Mouse (Mus musculus) kidney, adult 2 months (tissue): ENCODE data around the gene Antxr1. TPM values are rescaled to one million over a fixed set of nuclear protein-coding genes. Genes with fewer than 3 reads are reported as not detected.

ENCODE experiments used
- DNase-seq: peaks from one replicate; pipeline ENCODE4 v3.0.0; 2021
- H3K27ac ChIP-seq: fragments of 200-500 bp; 2 replicates; pipeline ENCODE4 v1.5.1; 2012; ENCODE audit warnings: low read depth, low read length, control low read depth, inconsistent platforms; ENCODE audit not compliant: insufficient read depth
- H3K27me3 ChIP-seq: fragments of 200-500 bp; replicated peaks from 2 replicates; pipeline ENCODE4 v1.6.1; 2012; ENCODE audit warnings: mild to moderate bottlenecking, moderate library complexity, low read length, inconsistent platforms; ENCODE audit not compliant: control insufficient read depth, insufficient read depth
- H3K36me3 ChIP-seq: fragments of 200-500 bp; 2 replicates; pipeline ENCODE4 v1.6.1; 2012; ENCODE audit warnings: mild to moderate bottlenecking, moderate library complexity, low read length, inconsistent platforms; ENCODE audit not compliant: control insufficient read depth, insufficient read depth
- H3K4me1 ChIP-seq: fragments of 200-500 bp; 2 replicates; pipeline ENCODE4 v1.6.1; 2011; ENCODE audit warnings: low read length; ENCODE audit not compliant: control insufficient read depth, insufficient read depth
- H3K4me3 ChIP-seq: fragments of 200-500 bp; 2 replicates; pipeline ENCODE4 v1.5.1; 2011; ENCODE audit warnings: mild to moderate bottlenecking, low read depth, low read length, control low read depth; ENCODE audit not compliant: insufficient read depth
- CTCF ChIP-seq: fragments of 200-500 bp; conservative IDR thresholded peaks from 2 replicates; pipeline ENCODE4 v1.5.1; 2011; ENCODE audit warnings: low read depth, mild to moderate bottlenecking, control low read depth, low read length, moderate library complexity, mixed read lengths; ENCODE audit not compliant: insufficient read depth, insufficient read length
- POLR2A ChIP-seq: fragments of 200-500 bp; IDR thresholded peaks from one replicate; pipeline ENCODE4 v1.6.1; 2011; ENCODE audit warnings: low read depth, low read length, control low read depth
- WGBS: fragments of 180-500 bp; shearing (Covaris S2); methylation state at CpG from one replicate; pipeline ENCODE4 v1.1.7; 2018; 5-methylcytosine and 5-hydroxymethylcytosine counted together
- polyA plus RNA-seq: library from polyadenylated mRNA; depleted of rRNA; stranded (reverse); fragments of >200 nt; gene quantifications from 2 replicates; pipeline ENCODE4 v1.2.3, GENCODE M21; 2012

The Antxr1 gene
- polyA plus RNA-seq, 1 experiment: 2.0 TPM

DNA sequence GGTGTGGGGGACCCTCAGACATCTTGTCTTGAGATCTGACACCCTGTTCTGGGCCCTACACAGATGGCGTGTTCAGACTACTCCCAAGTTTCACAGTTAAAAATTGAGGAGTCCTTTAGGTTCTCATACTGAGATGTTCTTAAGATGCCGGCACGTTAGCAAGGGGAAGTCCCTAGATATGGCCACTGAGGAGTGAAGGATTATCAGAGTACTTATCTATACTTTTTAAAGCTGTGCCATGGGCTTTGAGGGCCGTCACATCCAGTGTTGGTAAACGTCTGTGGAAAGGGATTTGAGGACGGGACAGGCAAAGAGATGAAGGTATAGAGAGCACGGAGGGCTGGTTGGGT, 182.4 kb downstream of the Antxr1 start:
- no peaks in the 10 kb centered on the region for H3K36me3 ChIP-seq
- 89% methylated on average over 7 of the region's 7 CpGs for WGBS
- H3K4me1 ChIP-seq: no peaks in the 10 kb centered on the region
- TF ChIP-seq POLR2A (no peak), CTCF (no peak)
- no peaks in the 10 kb centered on the region for H3K27me3 ChIP-seq
- DNase-seq: no peak
- H3K27ac ChIP-seq: no peak overlapping the region
- no peak overlapping the region for H3K4me3 ChIP-seq

DNA sequence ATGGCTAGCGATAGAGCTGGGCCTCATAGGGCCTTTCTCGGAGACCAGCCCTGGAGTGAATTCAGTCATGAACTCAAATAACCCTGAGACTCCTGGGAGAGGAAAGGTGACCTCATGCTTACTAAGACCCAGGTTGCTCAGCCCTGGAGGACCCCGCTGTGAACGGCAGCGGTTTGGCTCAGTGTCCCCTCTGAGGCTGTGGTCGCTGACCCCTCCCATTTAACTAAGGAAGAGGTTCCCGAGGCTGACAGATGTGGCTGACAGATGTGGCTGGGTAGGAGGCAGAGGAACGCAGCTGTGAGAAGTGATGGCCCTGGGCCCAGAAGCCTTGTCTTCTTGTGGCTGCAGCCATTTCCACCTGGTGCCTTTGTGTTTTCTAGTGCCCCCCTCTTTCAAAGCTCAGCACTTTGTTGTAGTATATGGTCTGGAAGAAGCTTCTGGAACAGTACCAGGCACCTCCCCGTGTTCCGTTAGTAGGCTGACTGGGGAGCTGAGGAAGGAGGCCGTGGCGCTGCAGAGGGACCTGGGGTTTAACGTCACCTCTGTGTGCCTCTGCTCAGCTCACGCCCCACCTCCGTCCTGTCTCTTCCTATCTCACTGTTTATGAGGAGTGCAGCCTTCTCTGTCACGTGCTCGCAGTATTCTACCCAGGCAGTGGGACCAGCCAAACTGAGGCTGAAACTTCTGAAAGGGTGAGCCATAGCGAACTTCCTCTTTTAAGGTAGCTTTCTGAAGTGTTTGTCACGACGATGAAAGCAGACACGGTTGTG, 183.0 kb downstream of the Antxr1 start:
- 72% methylated on average over 21 of the region's 21 CpGs for WGBS
- TF ChIP-seq CTCF (no peak), POLR2A (no peak)
- no peak overlapping the region for H3K4me3 ChIP-seq
- H3K36me3 ChIP-seq: no peaks in the 10 kb centered on the region
- no peak for DNase-seq
- H3K27ac ChIP-seq: no peak overlapping the region
- H3K27me3 ChIP-seq: no peaks in the 10 kb centered on the region
- H3K4me1 ChIP-seq: no peaks in the 10 kb centered on the region

DNA sequence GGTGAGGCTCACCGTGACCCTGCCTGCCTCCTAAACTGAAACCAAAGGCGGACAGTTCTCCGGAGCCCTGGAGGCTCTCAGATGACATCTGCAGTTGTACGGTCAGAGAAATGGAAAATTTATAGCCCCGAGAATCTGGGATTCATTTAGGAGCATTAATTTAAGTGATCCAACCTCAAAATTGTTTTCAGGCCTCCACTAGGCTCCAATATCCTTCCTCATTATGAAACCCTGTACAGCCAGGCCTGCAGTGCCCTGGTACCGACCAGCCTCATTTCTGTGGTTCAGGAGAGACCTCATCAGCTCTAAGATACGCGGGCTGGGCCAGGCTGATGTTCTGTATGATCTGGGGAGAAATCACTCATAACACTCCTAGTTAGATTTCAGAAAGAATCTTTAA, 184.2 kb downstream of the Antxr1 start:
- no peak overlapping the region for H3K4me3 ChIP-seq
- TF ChIP-seq POLR2A: no peak
- TF ChIP-seq CTCF: no peak
- H3K4me1 ChIP-seq: no peaks in the 10 kb centered on the region
- no peak overlapping the region for H3K27ac ChIP-seq
- DNase-seq: no peak
- no peaks in the 10 kb centered on the region for H3K27me3 ChIP-seq
- no peaks in the 10 kb centered on the region for H3K36me3 ChIP-seq
- WGBS: 92% methylated on average over 8 of the region's 8 CpGs

DNA sequence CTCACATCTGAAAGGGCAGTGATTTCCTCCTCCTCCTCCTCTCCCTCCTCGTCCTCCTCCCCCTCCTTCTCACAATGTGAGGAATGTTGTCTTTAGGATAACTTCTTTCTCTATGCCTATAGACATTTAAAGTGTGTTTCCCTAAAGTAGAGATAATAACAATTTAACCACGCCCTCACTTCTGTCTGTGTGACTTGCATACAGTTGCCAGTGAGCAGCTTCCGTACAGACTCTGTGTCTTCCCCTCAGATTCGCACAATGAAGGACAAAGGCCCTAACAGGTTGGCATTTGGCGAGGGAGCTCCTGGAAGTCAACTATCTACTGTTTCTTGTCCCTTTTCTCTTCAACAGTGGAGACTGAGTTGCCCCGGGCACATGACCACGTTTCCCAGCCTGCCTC, 185.2 kb downstream of the Antxr1 start:
- 89% methylated on average over 7 of the region's 7 CpGs for WGBS
- H3K27ac ChIP-seq: no peak overlapping the region
- H3K36me3 ChIP-seq: no peaks in the 10 kb centered on the region
- H3K4me3 ChIP-seq: no peak overlapping the region
- H3K4me1 ChIP-seq: no peaks in the 10 kb centered on the region
- DNase-seq: no peak
- no peaks in the 10 kb centered on the region for H3K27me3 ChIP-seq
- no peak for TF ChIP-seq CTCF
- TF ChIP-seq POLR2A: no peak

DNA sequence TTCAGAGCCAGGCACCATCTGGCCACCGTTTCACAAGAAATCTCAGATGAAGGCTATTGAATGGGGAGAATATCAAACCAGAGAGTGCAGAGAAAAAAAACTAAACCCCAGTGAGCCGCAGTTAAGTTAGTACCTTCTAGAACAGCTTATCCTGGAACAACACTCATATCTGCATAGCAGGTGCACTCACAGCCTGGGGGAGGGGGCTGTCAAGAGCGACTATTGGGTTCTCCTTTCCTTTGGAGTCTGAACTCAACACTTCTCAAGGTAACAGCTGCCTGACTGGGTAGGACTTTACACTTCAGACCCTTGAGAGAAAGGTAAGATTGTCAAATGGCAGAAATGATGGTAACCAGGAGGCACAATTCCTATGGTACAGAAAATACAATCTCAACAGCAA, 187.7 kb downstream of the Antxr1 start:
- Histone ChIP-seq H3K4me1 (no peaks in the 10 kb centered on the region), H3K27me3 (no peaks in the 10 kb centered on the region), H3K36me3 (no peaks in the 10 kb centered on the region), H3K27ac (no peak overlapping the region), H3K4me3 (no peak overlapping the region)
- TF ChIP-seq CTCF (no peak), POLR2A (no peak)
- WGBS: 65% methylated on average over 3 of the region's 3 CpGs
- no peak for DNase-seq

DNA sequence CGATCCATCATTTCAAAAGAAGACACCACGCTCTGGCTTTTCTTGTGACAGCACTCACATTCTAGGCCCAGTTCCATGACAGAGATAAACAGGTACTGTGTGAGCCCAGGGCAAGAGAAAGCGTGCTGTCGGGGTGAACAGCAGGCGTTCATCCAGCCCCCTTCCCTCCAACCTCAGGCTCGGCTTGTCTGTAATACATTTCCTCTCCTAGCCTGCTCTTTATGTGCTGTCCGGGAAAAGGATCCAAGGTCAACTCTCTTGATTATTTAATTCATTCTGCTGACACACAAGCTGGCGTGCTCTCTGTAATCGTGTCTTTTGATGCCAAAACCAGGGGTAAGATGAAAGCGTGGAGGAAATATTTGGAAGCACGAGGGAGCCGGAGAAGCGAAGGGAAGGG, 192.0 kb downstream of the Antxr1 start:
- Histone ChIP-seq H3K27ac (no peak overlapping the region), H3K4me1 (no peaks in the 10 kb centered on the region), H3K36me3 (no peaks in the 10 kb centered on the region), H3K4me3 (no peak overlapping the region), H3K27me3 (no peaks in the 10 kb centered on the region)
- WGBS: 60% methylated on average over 13 of the region's 13 CpGs
- TF ChIP-seq CTCF: no peak
- no peak for TF ChIP-seq POLR2A
- DNase-seq: no peak

DNA sequence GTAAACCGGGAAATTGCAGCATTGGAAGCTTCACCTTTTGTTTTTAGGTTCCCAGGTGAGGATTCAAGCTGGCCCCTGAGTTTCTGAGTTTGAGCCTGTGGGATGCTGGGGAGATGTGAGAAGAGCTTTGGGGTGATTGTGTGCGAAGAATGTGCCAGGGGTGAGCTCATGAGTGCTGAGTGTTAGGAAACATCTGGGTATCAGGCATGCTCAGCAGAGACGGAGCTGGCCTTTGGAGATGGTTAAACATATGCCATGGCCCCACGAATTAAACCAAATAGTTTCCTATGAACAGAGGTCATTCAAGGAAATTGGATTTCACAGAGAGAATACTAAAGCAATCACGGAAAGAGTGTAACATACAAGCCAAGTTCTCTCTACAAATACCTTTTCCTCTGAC, 193.4 kb downstream of the Antxr1 start:
- no peak overlapping the region for H3K4me3 ChIP-seq
- TF ChIP-seq CTCF: no peak
- no peak for TF ChIP-seq POLR2A
- no peak overlapping the region for H3K27ac ChIP-seq
- DNase-seq: no peak
- H3K27me3 ChIP-seq: no peaks in the 10 kb centered on the region
- no peaks in the 10 kb centered on the region for H3K36me3 ChIP-seq
- no peaks in the 10 kb centered on the region for H3K4me1 ChIP-seq
- WGBS: 77% methylated on average over 5 of the region's 5 CpGs
